Mouse (Mus musculus) kidney, embryonic 15.5 days (tissue): Measurements from ENCODE around the gene Abhd15. TPM values are rescaled to one million over a fixed set of nuclear protein-coding genes. Genes with fewer than 3 reads are reported as not detected.
A peak's percentile ranks its signal among the peaks of the same experiment; 100 is the strongest.

Source experiments
- ATAC-seq: fragments of 200-750 bp; cut with Nextera tagmentation; replicated peaks from 2 replicates; pipeline ENCODE4 v1.8.0; 2017; ENCODE audit warnings: moderate TSS enrichment; ENCODE audit not compliant: low FRiP score
- H3K27ac ChIP-seq: fragments of 300-500 bp; sonication (generic); 2 replicates; pipeline ENCODE4 v1.5.1; 2015; ENCODE audit warnings: mild to moderate bottlenecking, inconsistent platforms
- H3K27me3 ChIP-seq: fragments of 300-500 bp; sonication (generic); 2 replicates; pipeline ENCODE4 v1.6.1; 2015; ENCODE audit warnings: inconsistent platforms
- H3K36me3 ChIP-seq: fragments of 300-500 bp; sonication (generic); 2 replicates; pipeline ENCODE4 v1.6.1; 2015; ENCODE audit warnings: inconsistent platforms
- H3K4me1 ChIP-seq: fragments of 300-500 bp; sonication (generic); 2 replicates; pipeline ENCODE4 v1.6.1; 2015; ENCODE audit warnings: inconsistent platforms
- H3K4me2 ChIP-seq: fragments of 300-500 bp; sonication (generic); 2 replicates; pipeline ENCODE4 v1.6.1; 2015; ENCODE audit warnings: moderate library complexity, mild to moderate bottlenecking, inconsistent platforms
- H3K4me3 ChIP-seq: fragments of 300-500 bp; sonication (generic); replicated peaks from 2 replicates; pipeline ENCODE4 v1.5.1; 2015; ENCODE audit warnings: mild to moderate bottlenecking, inconsistent platforms
- H3K9ac ChIP-seq: fragments of 300-500 bp; sonication (generic); 2 replicates; pipeline ENCODE4 v1.6.1; 2015; ENCODE audit warnings: mild to moderate bottlenecking, inconsistent platforms
- H3K9me3 ChIP-seq: fragments of 300-500 bp; sonication (generic); replicated peaks from 2 replicates; pipeline ENCODE4 v1.6.1; 2016; ENCODE audit warnings: inconsistent platforms
- WGBS: fragments of 180-500 bp; shearing (Covaris S2); methylation state at CpG from one replicate; pipeline ENCODE4 v1.1.7; 2015; ENCODE audit warnings: mixed read lengths; 5-methylcytosine and 5-hydroxymethylcytosine counted together
- polyA plus RNA-seq: library from polyadenylated mRNA; unstranded; fragments of >200 nt; fragmentation: Nextera tagmentation; extraction: Ambion mirVana; gene quantifications from 2 replicates; pipeline ENCODE4 v1.2.1, GENCODE M21; 2015

The Abhd15 gene
- polyA plus RNA-seq, result 1.9 TPM in 2 replicates

- H3K4me1 ChIP-seq, result peaks cover 46% of the 10 kb centered on the region
- H3K4me2 ChIP-seq, result peak within 1 kb of the TSS; percentile 88
- WGBS, result under 1% methylated on average over 70 of the region's 72 CpGs
- H3K4me3 ChIP-seq, result peak within 1 kb of the TSS; percentile 78
- peaks cover 33% of the 10 kb centered on the region for H3K27me3 ChIP-seq
- peak within 1 kb of the TSS; percentile 46 for H3K9ac ChIP-seq
- ATAC-seq, result peak; percentile 57
- peak within 1 kb of the TSS; percentile 74; the same call in 1 of the 2 replicates for H3K27ac ChIP-seq
- 0 out of 2 replicates have a peak, but pooled peaks cover 2% of the 10 kb centered on the region for H3K36me3 ChIP-seq
- no peaks in the 10 kb centered on the region for H3K9me3 ChIP-seq
Measured at GRCm38 (mm10) chr11:77514832-77515636, at the start of gene Abhd15. TSS of gene Abhd15 (plus strand) at chr11:77515121.

GRCm38 (mm10) chr11:77466544-77466943, 48.4 kb upstream of the Abhd15 start:
- Histone ChIP-seq H3K36me3 (peaks cover 14% of the 10 kb centered on the region), H3K4me1 (peaks cover 28% of the 10 kb centered on the region), H3K27ac (no peak overlapping the region), H3K4me2 (peak overlapping the region; percentile 49), H3K9me3 (no peaks in the 10 kb centered on the region), H3K4me3 (no peak overlapping the region), H3K9ac (no peak overlapping the region), H3K27me3 (peaks cover 76% of the 10 kb centered on the region)
- WGBS, result 25% methylated on average over 9 of the region's 9 CpGs
- ATAC-seq, result no peak

GRCm38 (mm10) chr11:77467157-77467556, 47.8 kb upstream of the Abhd15 start:
- Histone ChIP-seq H3K27me3 (peaks cover 70% of the 10 kb centered on the region), H3K9ac (no peak overlapping the region), H3K9me3 (no peaks in the 10 kb centered on the region), H3K36me3 (peaks cover 20% of the 10 kb centered on the region), H3K4me3 (peak overlapping the region; percentile 23), H3K27ac (no peak overlapping the region), H3K4me1 (peaks cover 22% of the 10 kb centered on the region), H3K4me2 (peak overlapping the region; percentile 49)
- peak; percentile 52; the same call in 1 of the 2 replicates for ATAC-seq
- WGBS, result 5% methylated on average over 25 of the region's 25 CpGs

- 19% methylated on average over 20 of the region's 20 CpGs for WGBS
- H3K27me3 ChIP-seq, result peaks cover 64% of the 10 kb centered on the region
- H3K27ac ChIP-seq, result no peak overlapping the region
- peak overlapping the region; percentile 49 for H3K4me2 ChIP-seq
- no peak for ATAC-seq
- no peaks in the 10 kb centered on the region for H3K9me3 ChIP-seq
- 0 out of 2 replicates have a peak overlapping the region, but pooled peaks have one; percentile 26 for H3K9ac ChIP-seq
- H3K4me3 ChIP-seq, result peak overlapping the region; percentile 19
- H3K4me1 ChIP-seq, result peaks cover 17% of the 10 kb centered on the region
- peaks cover 26% of the 10 kb centered on the region for H3K36me3 ChIP-seq
Measured at GRCm38 (mm10) chr11:77467784-77468183, 47.1 kb upstream of the Abhd15 start.

GRCm38 (mm10) chr11:77468397-77468796, 46.5 kb upstream of the Abhd15 start:
- H3K9me3 ChIP-seq, result no peaks in the 10 kb centered on the region
- peaks cover 31% of the 10 kb centered on the region for H3K36me3 ChIP-seq
- no peak overlapping the region for H3K4me2 ChIP-seq
- no peak overlapping the region for H3K9ac ChIP-seq
- H3K4me3 ChIP-seq, result no peak overlapping the region
- H3K27me3 ChIP-seq, result peaks cover 58% of the 10 kb centered on the region
- ATAC-seq, result no peak
- H3K27ac ChIP-seq, result no peak overlapping the region
- peaks cover 14% of the 10 kb centered on the region for H3K4me1 ChIP-seq
- 86% methylated on average over 9 of the region's 9 CpGs for WGBS

- 68% methylated on average over 27 of the region's 29 CpGs for WGBS
- Histone ChIP-seq H3K4me3 (no peak overlapping the region), H3K9me3 (no peaks in the 10 kb centered on the region), H3K4me2 (no peak overlapping the region), H3K27me3 (peaks cover 30% of the 10 kb centered on the region), H3K27ac (no peak overlapping the region), H3K9ac (no peak overlapping the region), H3K36me3 (peaks cover 45% of the 10 kb centered on the region), H3K4me1 (peaks cover 14% of the 10 kb centered on the region)
- no peak for ATAC-seq
Measured at GRCm38 (mm10) chr11:77471407-77471806, 43.5 kb upstream of the Abhd15 start.

- no peak overlapping the region for H3K27ac ChIP-seq
- H3K4me3 ChIP-seq, result no peak overlapping the region
- H3K27me3 ChIP-seq, result peaks cover 16% of the 10 kb centered on the region
- peaks cover 6% of the 10 kb centered on the region for H3K4me1 ChIP-seq
- H3K9me3 ChIP-seq, result no peaks in the 10 kb centered on the region
- H3K36me3 ChIP-seq, result peaks cover 45% of the 10 kb centered on the region
- no peak overlapping the region for H3K9ac ChIP-seq
- WGBS, result 89% methylated on average over 16 of the region's 16 CpGs
- ATAC-seq, result no peak
- no peak overlapping the region for H3K4me2 ChIP-seq
Measured at GRCm38 (mm10) chr11:77472775-77473174, 42.1 kb upstream of the Abhd15 start.

- Histone ChIP-seq H3K27me3 (no peaks in the 10 kb centered on the region), H3K9me3 (no peaks in the 10 kb centered on the region), H3K36me3 (peaks cover 34% of the 10 kb centered on the region), H3K27ac (0 out of 2 replicates have a peak overlapping the region, but pooled peaks have one; percentile 32), H3K4me2 (no peak overlapping the region), H3K4me1 (0 out of 2 replicates have a peak, but pooled peaks cover 4% of the 10 kb centered on the region), H3K4me3 (no peak overlapping the region), H3K9ac (no peak overlapping the region)
- ATAC-seq, result no peak
- WGBS, result 92% methylated on average over 14 of the region's 14 CpGs
Measured at GRCm38 (mm10) chr11:77476216-77476615, 38.7 kb upstream of the Abhd15 start.

- 0 out of 2 replicates have a peak, but pooled peaks have one; percentile 38 for ATAC-seq
- no peaks in the 10 kb centered on the region for H3K9me3 ChIP-seq
- no peak overlapping the region for H3K9ac ChIP-seq
- no peak overlapping the region for H3K4me2 ChIP-seq
- 0 out of 2 replicates have a peak, but pooled peaks cover 4% of the 10 kb centered on the region for H3K4me1 ChIP-seq
- H3K36me3 ChIP-seq, result peaks cover 28% of the 10 kb centered on the region
- WGBS, result 89% methylated on average over 6 of the region's 6 CpGs
- no peak overlapping the region for H3K4me3 ChIP-seq
- 0 out of 2 replicates have a peak overlapping the region, but pooled peaks have one; percentile 32 for H3K27ac ChIP-seq
- H3K27me3 ChIP-seq, result no peaks in the 10 kb centered on the region
Measured at GRCm38 (mm10) chr11:77476895-77477294, 38.0 kb upstream of the Abhd15 start.

- Histone ChIP-seq H3K36me3 (no peaks in the 10 kb centered on the region), H3K9me3 (no peaks in the 10 kb centered on the region), H3K9ac (no peak overlapping the region), H3K27ac (no peak overlapping the region), H3K4me3 (no peak overlapping the region), H3K4me1 (peaks cover 39% of the 10 kb centered on the region), H3K4me2 (no peak overlapping the region), H3K27me3 (no peaks in the 10 kb centered on the region)
- ATAC-seq, result no peak
- 71% methylated on average over 3 of the region's 3 CpGs for WGBS
Measured at GRCm38 (mm10) chr11:77483043-77483442, 31.9 kb upstream of the Abhd15 start.

GRCm38 (mm10) chr11:77483510-77484255, 31.2 kb upstream of the Abhd15 start:
- WGBS, result 62% methylated on average over 11 of the region's 11 CpGs
- no peak overlapping the region for H3K4me2 ChIP-seq

GRCm38 (mm10) chr11:77485229-77485628, 29.7 kb upstream of the Abhd15 start:
- Histone ChIP-seq H3K27me3 (no peaks in the 10 kb centered on the region), H3K36me3 (no peaks in the 10 kb centered on the region), H3K9me3 (no peaks in the 10 kb centered on the region), H3K4me1 (peaks cover 56% of the 10 kb centered on the region), H3K27ac (no peak overlapping the region), H3K4me2 (no peak overlapping the region), H3K9ac (no peak overlapping the region), H3K4me3 (no peak overlapping the region)
- WGBS, result 43% methylated on average over 6 of the region's 6 CpGs
- ATAC-seq, result no peak

More at GRCm38 (mm10) chr11:77483510-77484255, 31.2 kb upstream of the Abhd15 start:
- ATAC-seq, result no peak
- Histone ChIP-seq H3K9ac (no peak overlapping the region), H3K27ac (no peak overlapping the region), H3K9me3 (no peaks in the 10 kb centered on the region), H3K36me3 (no peaks in the 10 kb centered on the region), H3K4me1 (peaks cover 46% of the 10 kb centered on the region), H3K27me3 (no peaks in the 10 kb centered on the region), H3K4me3 (no peak overlapping the region)
